Comparison of ENCODE assay signal across 8 mouse cellular contexts in the genomic region with DNA sequence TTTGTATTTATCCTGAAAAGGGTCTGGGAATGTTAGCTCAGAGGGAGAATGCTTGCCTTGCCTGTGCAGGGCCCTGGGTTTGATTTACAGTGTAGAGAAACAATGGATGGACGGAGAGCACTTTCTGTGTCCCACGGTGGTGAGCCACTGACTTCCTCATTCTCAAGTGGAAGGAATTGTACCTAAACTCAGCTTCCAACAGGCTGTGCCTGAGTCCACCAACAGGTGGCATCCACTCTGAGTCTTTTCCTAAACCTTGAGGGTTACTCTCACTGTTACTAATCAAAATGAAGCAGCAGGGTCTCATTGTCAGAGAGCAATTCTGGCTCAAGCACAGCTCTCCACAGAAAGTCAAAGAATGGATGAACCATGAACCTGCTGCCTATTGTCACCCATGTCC. TPM values are rescaled to one million over a fixed set of nuclear protein-coding genes. Genes with fewer than 3 reads are reported as not detected.
DNase-seq lines count a peak whose midpoint lies in the region; ATAC-seq and TF ChIP-seq lines count a peak whose summit lies in the region.

No protein-coding gene starts in this region.

- no peaks in the 10 kb centered on the region for H3K27me3 ChIP-seq in heart, postnatal 0 days (ENCODE audit: control insufficient read depth, insufficient read depth, low read length)
- no peaks in the 10 kb centered on the region for H3K27me3 ChIP-seq in embryonic facial prominence, embryonic 11.5 days (ENCODE audit: control insufficient read depth, insufficient read depth, low read length)

- H3K4me1 ChIP-seq in heart, postnatal 0 days (ENCODE audit: control insufficient read depth, insufficient read depth): no peaks in the 10 kb centered on the region
- H3K4me1 ChIP-seq in embryonic facial prominence, embryonic 11.5 days (ENCODE audit: control insufficient read depth, insufficient read depth, low read length): no peaks in the 10 kb centered on the region

- H3K27ac ChIP-seq in heart, postnatal 0 days (ENCODE audit: low read depth): no peak overlapping the region
- H3K27ac ChIP-seq in embryonic facial prominence, embryonic 11.5 days (replicated peaks; ENCODE audit: low read depth, low read length): no peak overlapping the region

- peak; percentile 16 for DNase-seq in heart, postnatal 0 days (ENCODE audit: low spot score)
- no peak for DNase-seq in heart, adult 11 months
- DNase-seq in spleen, postnatal 36 days (ENCODE audit: low spot score in 2 of 2): peak; percentile 5 to 13
- no peak for DNase-seq in spleen, postnatal 14 days (ENCODE audit: low spot score in 2 of 2)
- DNase-seq in embryonic facial prominence, embryonic 11.5 days (ENCODE audit: low spot score): peak; percentile 69
- no peak for DNase-seq in cerebellum, adult 8-10 months

- TF ChIP-seq CTCF in heart, postnatal 0 days (IDR thresholded peaks at IDR 0.05; ENCODE audit: low read depth): peak; percentile 54

- 14% methylated on average over 2 of the region's 2 CpGs for WGBS in heart, postnatal 0 days
- WGBS in embryonic facial prominence, embryonic 11.5 days: 36% methylated on average over 2 of the region's 2 CpGs

- TF ChIP-seq EP300 in heart, postnatal 0 days (IDR thresholded peaks at IDR 0.05; ENCODE audit: low read depth): no peak

- no peak overlapping the region for H3K9ac ChIP-seq in heart, postnatal 0 days (replicated peaks; ENCODE audit: low read depth, low read length)
- no peak overlapping the region for H3K9ac ChIP-seq in embryonic facial prominence, embryonic 11.5 days (replicated peaks; ENCODE audit: low read length)

- no peak for ATAC-seq in heart, postnatal 0 days (ENCODE audit: insufficient read depth, low read depth)
- no peak for ATAC-seq in embryonic facial prominence, embryonic 11.5 days (replicated peaks; ENCODE audit: insufficient number of reproducible peaks, low FRiP score, low TSS enrichment, low read depth)
- peak; percentile 93 for ATAC-seq in megakaryocyte, adult 5-6 weeks (ENCODE audit: poor library complexity, severe bottlenecking)
- no peak for ATAC-seq in inflammation-experienced regulatory T-cells, adult 6 months

- no peak overlapping the region for H3K4me3 ChIP-seq in heart, postnatal 0 days (ENCODE audit: low read depth, low read length)
- no peak overlapping the region for H3K4me3 ChIP-seq in embryonic facial prominence, embryonic 11.5 days (ENCODE audit: low read depth, low read length)

- H3K36me3 ChIP-seq in heart, postnatal 0 days (replicated peaks; ENCODE audit: control insufficient read depth, insufficient read depth, low read length): no peaks in the 10 kb centered on the region
- H3K36me3 ChIP-seq in embryonic facial prominence, embryonic 11.5 days (replicated peaks; ENCODE audit: control insufficient read depth, insufficient read depth, low read depth, low read length): no peaks in the 10 kb centered on the region

- no peak overlapping the region for H3K4me2 ChIP-seq in heart, postnatal 0 days (ENCODE audit: low read depth, low read length)
- H3K4me2 ChIP-seq in embryonic facial prominence, embryonic 11.5 days (ENCODE audit: low read depth, low read length): no peak overlapping the region

- H3K9me3 ChIP-seq in heart, postnatal 0 days (replicated peaks; ENCODE audit: control insufficient read depth, low read length): 0 out of 2 replicates have a peak, but pooled peaks cover 3% of the 10 kb centered on the region
- no peaks in the 10 kb centered on the region for H3K9me3 ChIP-seq in embryonic facial prominence, embryonic 11.5 days (replicated peaks; ENCODE audit: control insufficient read depth, low read length)

RNA-seq across cellular contexts. Expression of a gene that starts 8.0 kb away (rescaled TPM):
- total RNA-seq in heart, postnatal 0 days (2014; rRNA removed; ENCODE audit: low replicate concordance): 18.2 and 23.6 TPM in 2 replicates
- 14.5 and 16.0 TPM in 2 replicates for polyA plus RNA-seq in heart, postnatal 0 days (2015; fragmentation: Nextera tagmentation; extraction: Ambion mirVana)
- 91.7 and 103 TPM in 2 replicates for polyA plus RNA-seq in embryonic facial prominence, embryonic 11.5 days (2014; fragmentation: Nextera tagmentation; extraction: Ambion mirVana)
- total RNA-seq in megakaryocyte, adult 5-6 weeks (2015): 40.7 and 51.8 TPM in 2 replicates
- 37.1 and 37.2 TPM in 2 replicates for total RNA-seq in megakaryocyte, adult 5-6 weeks (2017)
- 10 to 100 TPM; 57.6 to 68.0 (median 64.3) TPM for polyA plus RNA-seq in inflammation-experienced regulatory T-cells, adult 6 months (2017; shearing (Covaris generic))

RNA-seq across cellular contexts. Expression of a gene that starts 58.4 kb away (rescaled TPM):
- 18.1 and 25.9 TPM in 2 replicates for total RNA-seq in heart, postnatal 0 days (2014; rRNA removed; ENCODE audit: low replicate concordance)
- 21.3 and 23.0 TPM in 2 replicates for polyA plus RNA-seq in heart, postnatal 0 days (2015; fragmentation: Nextera tagmentation; extraction: Ambion mirVana)
- 59.4 and 66.3 TPM in 2 replicates for polyA plus RNA-seq in embryonic facial prominence, embryonic 11.5 days (2014; fragmentation: Nextera tagmentation; extraction: Ambion mirVana)
- total RNA-seq in megakaryocyte, adult 5-6 weeks (2015): 22.9 and 31.8 TPM in 2 replicates
- 32.1 and 37.4 TPM in 2 replicates for total RNA-seq in megakaryocyte, adult 5-6 weeks (2017)
- polyA plus RNA-seq in inflammation-experienced regulatory T-cells, adult 6 months (2017; shearing (Covaris generic)): not detected

Comparison
In these comparisons a context has a peak if more than half of its experiments do, and no peak if none do; other contexts are left out.
1. DNase-seq: peak in heart, postnatal 0 days (single experiment), spleen, postnatal 36 days (2 of 2) and embryonic facial prominence, embryonic 11.5 days (single experiment); none in heart, adult 11 months (single experiment), spleen, postnatal 14 days (0 of 2) and cerebellum, adult 8-10 months (single experiment).
2. RNA of a gene that starts 58.4 kb away (polyA plus RNA-seq): 59.4 to 66.3 TPM in embryonic facial prominence, embryonic 11.5 days and 21.3 to 23.0 TPM in heart, postnatal 0 days; not detected in inflammation-experienced regulatory T-cells, adult 6 months; every median in the first group is over 10 times any median in the second.